Mouse (Mus musculus): ENCODE data around the gene Mitf.

DNA sequence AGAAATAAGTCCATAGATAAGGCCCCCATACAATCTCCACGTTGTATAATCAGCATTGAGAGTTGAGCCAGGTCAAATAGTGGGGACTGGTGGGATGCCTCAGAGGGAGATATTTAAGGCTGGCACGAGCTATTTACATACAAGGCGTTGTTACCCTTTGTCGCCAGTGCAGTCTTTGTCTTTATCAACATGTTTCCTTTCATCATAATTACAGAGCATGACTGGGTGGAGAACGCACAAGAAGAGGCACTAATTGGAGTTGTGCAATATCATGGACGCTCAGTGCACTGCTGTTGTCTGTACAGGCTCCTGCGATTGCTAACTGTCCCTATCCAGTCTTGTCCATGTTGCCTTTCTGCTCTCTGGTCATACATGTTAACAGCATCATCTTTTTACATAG, 15.0 kb downstream of the Mitf start:
- TF ChIP-seq CTCF (IDR thresholded peaks at IDR 0.05; ENCODE audit: low read depth, low read length) (no peak), POLR2A (IDR thresholded peaks at IDR 0.05; ENCODE audit: borderline replicate concordance, low read depth, low read length) (no peak)

Measured in bone marrow macrophage, adult 2 months (primary cell).